Mouse (Mus musculus): Measurements from ENCODE around the gene Esrrg. TPM values are rescaled to one million over a fixed set of nuclear protein-coding genes. Genes with fewer than 3 reads are reported as not detected.

Gene Esrrg
- total and polyA plus RNA-seq, 3 experiments, result 14.0 to 48.5 (median 45.2) TPM

GRCm38 (mm10) chr1:188221226-188221792 is 612.7 kb downstream of the Esrrg start:
- intact Hi-C loops (cut with DNase I), result no loop called here
- H3K9ac ChIP-seq (ENCODE audit: low read depth, low read length), result no peak overlapping the region
- WGBS, result 68% methylated on average over 4 of the region's 4 CpGs

DNA sequence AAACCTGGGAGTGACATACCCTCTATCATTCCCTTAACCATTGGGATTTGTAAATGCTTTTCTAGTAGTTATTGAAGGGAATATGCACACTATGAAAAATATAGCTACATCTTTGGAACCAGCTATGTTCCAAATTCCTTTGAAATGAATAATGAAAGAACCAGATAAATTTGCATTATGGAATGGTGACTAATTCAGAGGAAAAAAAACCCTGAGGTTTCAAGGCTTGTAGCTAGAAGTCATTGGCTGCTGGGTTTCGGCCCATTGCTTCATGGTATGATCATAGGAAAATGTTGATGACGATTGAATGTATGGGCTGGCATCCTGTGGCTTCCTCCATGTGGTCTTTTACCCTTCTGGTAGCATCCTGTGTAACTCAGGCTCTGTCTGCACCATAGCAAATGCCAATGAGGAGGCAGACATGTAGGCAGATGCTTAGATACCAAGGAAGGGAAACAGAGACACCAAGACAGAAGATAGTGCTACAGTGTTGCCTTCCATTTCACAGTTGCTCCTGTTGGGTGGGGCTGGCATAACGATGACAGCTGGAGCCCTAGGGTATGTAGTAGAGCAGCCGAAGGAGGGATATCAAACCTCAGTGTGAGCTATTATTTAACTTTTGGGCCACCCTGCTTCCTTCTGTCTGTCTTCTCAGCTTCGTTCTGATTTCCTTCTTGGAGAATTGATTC is 624.6 kb downstream of the Esrrg start:
- no peak overlapping the region for H3K4me3 ChIP-seq
- H3K27ac ChIP-seq, result no peak overlapping the region
- H3K27me3 ChIP-seq (ENCODE audit: control insufficient read depth, insufficient read depth, low read length), result no peaks in the 10 kb centered on the region
- intact Hi-C loops (cut with DNase I), result no loop called here
- 69% methylated on average over 5 of the region's 5 CpGs for WGBS
- TF ChIP-seq EP300 (IDR thresholded peaks at IDR 0.05; ENCODE audit: insufficient read depth, low read depth, low read length), result no peak
- TF ChIP-seq POLR2A (IDR thresholded peaks at IDR 0.05; ENCODE audit: insufficient read depth, low read depth, low read length), result no peak
- no peak for TF ChIP-seq CTCF (IDR thresholded peaks at IDR 0.05)
- no peaks in the 10 kb centered on the region for H3K36me3 ChIP-seq (ENCODE audit: control insufficient read depth, insufficient read depth, low read length)
- no peak for DNase-seq
- H3K79me2 ChIP-seq (replicated peaks; ENCODE audit: control insufficient read depth, insufficient read depth, low read length), result no peaks in the 10 kb centered on the region
- H3K4me1 ChIP-seq (ENCODE audit: control insufficient read depth, insufficient read depth, low read length), result no peaks in the 10 kb centered on the region
- H3K9ac ChIP-seq (ENCODE audit: low read depth, low read length), result no peak overlapping the region

More at GRCm38 (mm10) chr1:188221226-188221792, 612.7 kb downstream of the Esrrg start:
- Histone ChIP-seq H3K27me3 (ENCODE audit: control insufficient read depth, insufficient read depth, low read length) (no peaks in the 10 kb centered on the region), H3K4me3 (no peak overlapping the region), H3K4me1 (ENCODE audit: control insufficient read depth, insufficient read depth, low read length) (no peaks in the 10 kb centered on the region), H3K79me2 (replicated peaks; ENCODE audit: control insufficient read depth, insufficient read depth, low read length) (no peaks in the 10 kb centered on the region), H3K36me3 (ENCODE audit: control insufficient read depth, insufficient read depth, low read length) (no peaks in the 10 kb centered on the region), H3K27ac (no peak overlapping the region)
- no peak for DNase-seq
- TF ChIP-seq EP300 (IDR thresholded peaks at IDR 0.05; ENCODE audit: insufficient read depth, low read depth, low read length) (no peak), POLR2A (IDR thresholded peaks at IDR 0.05; ENCODE audit: insufficient read depth, low read depth, low read length) (no peak), CTCF (IDR thresholded peaks at IDR 0.05) (no peak)

GRCm38 (mm10) chr1:188238636-188239035 is 630.0 kb downstream of the Esrrg start:
- intact Hi-C loops (cut with DNase I), result no loop called here
- Histone ChIP-seq H3K27me3 (ENCODE audit: control insufficient read depth, insufficient read depth, low read length) (no peaks in the 10 kb centered on the region), H3K27ac (no peak overlapping the region), H3K36me3 (ENCODE audit: control insufficient read depth, insufficient read depth, low read length) (no peaks in the 10 kb centered on the region), H3K79me2 (replicated peaks; ENCODE audit: control insufficient read depth, insufficient read depth, low read length) (no peaks in the 10 kb centered on the region), H3K4me3 (no peak overlapping the region), H3K9ac (ENCODE audit: low read depth, low read length) (no peak overlapping the region), H3K4me1 (ENCODE audit: control insufficient read depth, insufficient read depth, low read length) (no peaks in the 10 kb centered on the region)
- DNase-seq, result no peak
- TF ChIP-seq POLR2A (IDR thresholded peaks at IDR 0.05; ENCODE audit: insufficient read depth, low read depth, low read length), result no peak
- TF ChIP-seq CTCF (IDR thresholded peaks at IDR 0.05), result no peak

GRCm38 (mm10) chr1:188241766-188242165 is 633.2 kb downstream of the Esrrg start:
- no peaks in the 10 kb centered on the region for H3K79me2 ChIP-seq (replicated peaks; ENCODE audit: control insufficient read depth, insufficient read depth, low read length)
- no peaks in the 10 kb centered on the region for H3K4me1 ChIP-seq (ENCODE audit: control insufficient read depth, insufficient read depth, low read length)
- TF ChIP-seq EP300 (IDR thresholded peaks at IDR 0.05; ENCODE audit: insufficient read depth, low read depth, low read length), result no peak
- no peak for TF ChIP-seq POLR2A (IDR thresholded peaks at IDR 0.05; ENCODE audit: insufficient read depth, low read depth, low read length)
- no peak for TF ChIP-seq CTCF (IDR thresholded peaks at IDR 0.05)
- H3K36me3 ChIP-seq (ENCODE audit: control insufficient read depth, insufficient read depth, low read length), result no peaks in the 10 kb centered on the region
- intact Hi-C loops (cut with DNase I), result no loop called here
- no peak overlapping the region for H3K9ac ChIP-seq (ENCODE audit: low read depth, low read length)
- WGBS, result 65% methylated on average over 10 of the region's 10 CpGs
- no peak overlapping the region for H3K27ac ChIP-seq
- H3K27me3 ChIP-seq (ENCODE audit: control insufficient read depth, insufficient read depth, low read length), result no peaks in the 10 kb centered on the region
- no peak overlapping the region for H3K4me3 ChIP-seq
- no peak for DNase-seq

- no peaks in the 10 kb centered on the region for H3K4me1 ChIP-seq (ENCODE audit: control insufficient read depth, insufficient read depth, low read length)
- H3K27ac ChIP-seq, result no peak overlapping the region
- H3K79me2 ChIP-seq (replicated peaks; ENCODE audit: control insufficient read depth, insufficient read depth, low read length), result no peaks in the 10 kb centered on the region
- intact Hi-C loops (cut with DNase I), result no loop called here
- TF ChIP-seq POLR2A (IDR thresholded peaks at IDR 0.05; ENCODE audit: insufficient read depth, low read depth, low read length) (no peak), EP300 (IDR thresholded peaks at IDR 0.05; ENCODE audit: insufficient read depth, low read depth, low read length) (no peak), CTCF (IDR thresholded peaks at IDR 0.05) (no peak)
- no peak overlapping the region for H3K4me3 ChIP-seq
- DNase-seq, result no peak
- H3K27me3 ChIP-seq (ENCODE audit: control insufficient read depth, insufficient read depth, low read length), result no peaks in the 10 kb centered on the region
- no peaks in the 10 kb centered on the region for H3K36me3 ChIP-seq (ENCODE audit: control insufficient read depth, insufficient read depth, low read length)
- no peak overlapping the region for H3K9ac ChIP-seq (ENCODE audit: low read depth, low read length)
- WGBS, result 78% methylated on average over 7 of the region's 7 CpGs
Observed at GRCm38 (mm10) chr1:188257500-188257899, 648.9 kb downstream of the Esrrg start.

- DNase-seq, result no peak
- no peak overlapping the region for H3K4me3 ChIP-seq
- 78% methylated on average over 6 of the region's 6 CpGs for WGBS
- H3K9ac ChIP-seq (ENCODE audit: low read depth, low read length), result no peak overlapping the region
- TF ChIP-seq POLR2A (IDR thresholded peaks at IDR 0.05; ENCODE audit: insufficient read depth, low read depth, low read length) (no peak), EP300 (IDR thresholded peaks at IDR 0.05; ENCODE audit: insufficient read depth, low read depth, low read length) (no peak), CTCF (IDR thresholded peaks at IDR 0.05) (no peak)
- H3K27ac ChIP-seq, result no peak overlapping the region
- no peaks in the 10 kb centered on the region for H3K79me2 ChIP-seq (replicated peaks; ENCODE audit: control insufficient read depth, insufficient read depth, low read length)
- intact Hi-C loops (cut with DNase I), result no loop called here
- H3K4me1 ChIP-seq (ENCODE audit: control insufficient read depth, insufficient read depth, low read length), result no peaks in the 10 kb centered on the region
- H3K36me3 ChIP-seq (ENCODE audit: control insufficient read depth, insufficient read depth, low read length), result no peaks in the 10 kb centered on the region
- H3K27me3 ChIP-seq (ENCODE audit: control insufficient read depth, insufficient read depth, low read length), result no peaks in the 10 kb centered on the region
Observed at GRCm38 (mm10) chr1:188260259-188261107, 651.9 kb downstream of the Esrrg start.
